Mouse (Mus musculus) limb, embryonic 14.5 days (tissue): ENCODE results near the gene Kbtbd13. TPM values are rescaled to one million over a fixed set of nuclear protein-coding genes. Genes with fewer than 3 reads are reported as not detected.

Source experiments
- ATAC-seq: fragments of 200-750 bp; cut with Nextera tagmentation; 2 replicates; pipeline ENCODE4 v1.8.0; 2017; ENCODE audit warnings: low read depth, moderate number of reproducible peaks, moderate TSS enrichment; ENCODE audit not compliant: low FRiP score
- DNase-seq: peaks from one replicate; pipeline ENCODE4 v3.0.0-alpha.2; 2015; ENCODE audit warnings: low spot score
- H3K27ac ChIP-seq: fragments of 300-500 bp; sonication (generic); replicated peaks from 2 replicates; pipeline ENCODE4 v1.5.1; 2014; ENCODE audit warnings: low read depth, mild to moderate bottlenecking, low read length, moderate library complexity, mixed read lengths
- H3K27me3 ChIP-seq: fragments of 300-500 bp; sonication (generic); 2 replicates; pipeline ENCODE4 v1.6.1; 2014; ENCODE audit warnings: low read length, mixed read lengths; ENCODE audit not compliant: control insufficient read depth, insufficient read depth
- H3K36me3 ChIP-seq: fragments of 300-500 bp; sonication (generic); 2 replicates; pipeline ENCODE4 v1.6.1; 2014; ENCODE audit warnings: mild to moderate bottlenecking, low read length, moderate library complexity, mixed read lengths; ENCODE audit not compliant: control insufficient read depth, insufficient read depth
- H3K4me1 ChIP-seq: fragments of 300-500 bp; sonication (generic); 2 replicates; pipeline ENCODE4 v1.6.1; 2014; ENCODE audit warnings: antibody characterized with exemption, low read length, mixed read lengths; ENCODE audit not compliant: control insufficient read depth, insufficient read depth
- H3K4me2 ChIP-seq: fragments of 300-500 bp; sonication (generic); replicated peaks from 2 replicates; pipeline ENCODE4 v1.6.1; 2014; ENCODE audit warnings: low read depth, mild to moderate bottlenecking, low read length, moderate library complexity; ENCODE audit not compliant: severe bottlenecking
- H3K4me3 ChIP-seq: fragments of 300-500 bp; sonication (generic); replicated peaks from 2 replicates; pipeline ENCODE4 v1.5.1; 2014; ENCODE audit warnings: low read length
- H3K9ac ChIP-seq: fragments of 300-500 bp; sonication (generic); 2 replicates; pipeline ENCODE4 v1.6.1; 2014; ENCODE audit warnings: mild to moderate bottlenecking, low read depth, low read length, moderate library complexity; ENCODE audit not compliant: severe bottlenecking
- H3K9me3 ChIP-seq: fragments of 300-500 bp; sonication (generic); 2 replicates; pipeline ENCODE4 v1.6.1; 2016; ENCODE audit warnings: low read length; ENCODE audit not compliant: control insufficient read depth
- POLR2A ChIP-seq: fragments of 200-500 bp; IDR thresholded peaks from 2 replicates; pipeline ENCODE4 v1.8.0; 2012; ENCODE audit warnings: inconsistent platforms, mild to moderate bottlenecking, moderate library complexity, borderline replicate concordance; ENCODE audit not compliant: insufficient read depth, insufficient read length; ENCODE audit errors: extremely low read depth
- WGBS: fragments of 180-500 bp; shearing (Covaris S2); extraction: QIAGEN DNeasy Blood & Tissue Kit; methylation state at CpG from one replicate; pipeline ENCODE4 v1.1.7; 2014; 5-methylcytosine and 5-hydroxymethylcytosine counted together
- polyA plus RNA-seq, 2 experiments: library from polyadenylated mRNA; depleted of rRNA in 1 of 2; stranded (reverse) in 1 of 2; unstranded in 1 of 2; fragments of >200 nt; fragmentation: Nextera tagmentation in 1 of 2; extraction: Ambion mirVana in 1 of 2; gene quantifications; 2 replicates each; pipeline versions ENCODE4 v1.2.1 to v1.2.3; 2012 to 2014

Kbtbd13 gene
- 1.3 and 1.7 TPM in 2 replicates for polyA plus RNA-seq (2012; rRNA removed)
- 1.3 and 1.5 TPM in 2 replicates for polyA plus RNA-seq (2014; fragmentation: Nextera tagmentation; extraction: Ambion mirVana)

DNA sequence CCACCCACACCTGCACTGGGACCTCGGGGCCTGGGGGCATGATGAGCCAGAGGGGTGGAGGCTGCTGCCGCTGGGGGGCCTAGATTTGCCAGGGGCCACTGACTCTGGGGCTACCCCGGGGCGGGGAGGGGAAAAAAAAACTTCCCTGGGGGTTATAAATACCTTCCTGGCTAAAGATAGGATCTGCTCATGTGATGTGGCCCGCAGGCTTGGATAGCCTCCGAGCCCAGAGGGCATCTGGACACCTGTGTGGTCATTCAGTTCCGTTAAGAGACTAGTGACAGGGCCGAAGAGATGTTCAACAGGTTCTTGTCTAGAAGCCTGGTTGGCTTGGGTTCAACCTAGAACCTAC, at the start of gene Kbtbd13:
Gene Kbtbd13, minus strand, starts transcription at position 40 of the 352 bp plus-strand sequence.
- no peak for TF ChIP-seq POLR2A
- Histone ChIP-seq H3K4me2 (peak within 1 kb of the TSS; percentile 65), H3K9ac (peak within 1 kb of the TSS; percentile 60), H3K27me3 (peaks cover 29% of the 10 kb centered on the region), H3K4me1 (no peaks in the 10 kb centered on the region), H3K9me3 (no peaks in the 10 kb centered on the region), H3K36me3 (no peaks in the 10 kb centered on the region), H3K4me3 (peak within 1 kb of the TSS; percentile 48), H3K27ac (no peak within 1 kb of the TSS)
- DNase-seq (no peak), ATAC-seq (no peak)
- WGBS, result 37% methylated on average over 7 of the region's 8 CpGs

DNA sequence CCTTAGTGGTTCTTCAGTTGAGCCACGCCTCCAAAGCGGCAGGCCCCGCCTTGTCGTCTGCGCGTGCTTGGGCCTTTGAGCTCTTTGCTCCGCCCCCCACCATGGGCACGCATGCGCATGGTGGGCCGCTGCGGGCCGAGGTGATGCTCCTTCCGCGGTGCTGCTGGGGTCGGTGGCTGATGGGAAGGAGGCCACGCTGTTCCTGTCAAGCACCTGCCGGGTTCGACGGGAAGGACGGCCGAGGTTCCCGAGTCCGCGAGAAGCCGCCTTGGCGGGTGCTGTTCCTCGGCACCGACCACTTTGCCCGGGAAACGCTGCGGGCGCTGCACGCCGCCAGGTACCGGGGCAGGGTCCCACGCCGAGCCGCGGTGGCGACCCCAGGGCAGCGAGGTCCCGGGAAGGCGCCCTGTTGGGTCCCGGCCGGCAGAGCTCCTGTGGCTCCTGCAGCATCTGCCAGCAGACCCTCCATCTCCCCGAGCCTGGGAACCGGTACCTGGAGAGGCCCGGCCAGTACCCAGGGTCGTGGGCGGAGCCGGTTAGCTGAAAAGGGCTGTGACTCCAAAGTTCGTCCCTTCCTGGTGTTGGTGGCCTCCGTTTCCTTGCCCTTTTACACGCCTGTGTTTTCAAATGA, 44.3 kb upstream of the Kbtbd13 start, which contains the start of gene Mtfmt:
Gene Mtfmt, plus strand, starts transcription at position 112 of the 631 bp plus-strand sequence.
- H3K27me3 ChIP-seq, result no peaks in the 10 kb centered on the region
- no peak within 1 kb of the TSS for H3K27ac ChIP-seq
- TF ChIP-seq POLR2A, result peak; percentile 80; the same call in 1 of the 2 replicates
- peaks cover 15% of the 10 kb centered on the region for H3K36me3 ChIP-seq
- peak within 1 kb of the TSS; percentile 77 for H3K9ac ChIP-seq
- H3K4me3 ChIP-seq, result peak within 1 kb of the TSS; percentile 89
- 1% methylated on average over 51 of the region's 54 CpGs for WGBS
- H3K4me2 ChIP-seq, result peak within 1 kb of the TSS; percentile 54
- DNase-seq (peak; percentile 93), ATAC-seq (peak; percentile 93)
- H3K4me1 ChIP-seq, result peaks cover 3% of the 10 kb centered on the region
- H3K9me3 ChIP-seq, result no peaks in the 10 kb centered on the region

DNA sequence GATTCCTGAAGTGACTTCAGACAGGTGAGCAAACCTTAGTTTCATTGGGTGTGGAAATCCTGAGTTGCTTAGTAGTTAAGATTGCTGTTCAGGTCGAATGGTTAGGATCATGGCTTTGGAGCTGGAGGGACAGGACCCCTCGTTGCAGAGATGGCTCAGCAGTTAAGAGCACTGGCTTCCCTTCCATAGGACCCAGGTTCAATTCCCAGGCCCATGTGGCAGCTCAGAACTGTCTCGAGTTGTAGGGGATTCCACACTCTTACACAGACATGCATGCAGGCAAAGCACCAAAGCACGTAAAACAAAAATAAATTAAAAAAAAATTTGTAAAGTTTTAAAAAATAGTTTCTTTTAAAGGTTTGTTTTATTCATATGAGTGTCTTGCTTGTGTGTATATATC, 43.8 kb upstream of the Kbtbd13 start:
- TF ChIP-seq POLR2A, result no peak
- Histone ChIP-seq H3K4me3 (no peak overlapping the region), H3K9me3 (no peaks in the 10 kb centered on the region), H3K9ac (no peak overlapping the region), H3K4me1 (peaks cover 3% of the 10 kb centered on the region), H3K4me2 (no peak overlapping the region), H3K27ac (no peak overlapping the region), H3K27me3 (no peaks in the 10 kb centered on the region), H3K36me3 (peaks cover 9% of the 10 kb centered on the region)
- no peak for DNase-seq
- no peak for ATAC-seq
- 73% methylated on average over 4 of the region's 4 CpGs for WGBS

DNA sequence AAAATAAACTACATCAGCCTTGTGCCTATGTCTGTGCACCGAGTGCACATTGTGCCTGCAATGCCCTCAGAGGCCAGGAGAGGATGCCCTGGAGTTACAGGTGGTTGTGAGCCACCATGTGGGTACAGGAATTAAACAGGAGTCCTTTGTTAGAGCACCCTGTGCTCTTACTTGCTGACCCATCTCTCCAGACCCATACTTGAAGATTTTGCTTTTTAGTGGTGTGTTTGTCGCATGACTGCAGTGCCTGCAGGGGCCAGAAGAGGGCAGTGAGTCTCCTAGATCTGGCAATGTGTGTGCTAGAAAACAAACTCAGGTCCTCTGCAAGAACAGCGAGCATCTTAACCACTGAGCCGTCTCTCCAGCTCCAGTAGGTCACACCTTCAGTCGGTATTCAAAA, 42.7 kb upstream of the Kbtbd13 start:
- WGBS, result 64% methylated on average over 5 of the region's 5 CpGs

DNA sequence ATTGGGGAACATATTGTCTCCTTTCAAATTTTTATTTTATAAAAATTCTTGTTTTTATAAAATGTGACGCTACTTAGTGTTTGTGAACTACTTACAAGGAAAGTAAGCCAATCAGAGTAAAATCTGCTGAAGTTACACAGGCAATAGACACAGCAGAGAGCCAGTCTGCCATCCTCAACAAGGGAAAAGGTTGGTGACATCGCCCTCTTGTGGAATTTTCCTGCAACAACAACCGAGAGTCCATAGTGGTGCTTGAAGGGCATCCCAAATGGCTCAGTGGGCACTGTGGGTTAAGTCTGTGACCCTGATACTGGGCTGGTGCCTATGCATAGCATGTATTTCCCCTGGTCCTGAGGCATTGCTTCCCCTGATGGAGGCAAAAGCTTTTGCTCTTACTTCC, 40.8 kb upstream of the Kbtbd13 start:
- no peak overlapping the region for H3K4me3 ChIP-seq
- DNase-seq, result peak; percentile 80
- H3K9ac ChIP-seq, result no peak overlapping the region
- no peak for TF ChIP-seq POLR2A
- WGBS, result 4% methylated on average over 3 of the region's 3 CpGs
- no peak overlapping the region for H3K4me2 ChIP-seq
- ATAC-seq, result no peak
- H3K27ac ChIP-seq, result no peak overlapping the region
- no peaks in the 10 kb centered on the region for H3K9me3 ChIP-seq
- peaks cover 3% of the 10 kb centered on the region for H3K4me1 ChIP-seq
- H3K27me3 ChIP-seq, result no peaks in the 10 kb centered on the region
- no peaks in the 10 kb centered on the region for H3K36me3 ChIP-seq

More for the DNA sequence above, 42.7 kb upstream of the Kbtbd13 start:
- H3K27ac ChIP-seq, result no peak overlapping the region
- ATAC-seq (no peak), DNase-seq (no peak)
- peaks cover 6% of the 10 kb centered on the region; the same call in 1 of the 2 replicates for H3K36me3 ChIP-seq
- no peaks in the 10 kb centered on the region for H3K9me3 ChIP-seq
- no peaks in the 10 kb centered on the region for H3K27me3 ChIP-seq
- no peak overlapping the region for H3K4me3 ChIP-seq
- no peak overlapping the region for H3K9ac ChIP-seq
- TF ChIP-seq POLR2A, result no peak
- peaks cover 3% of the 10 kb centered on the region for H3K4me1 ChIP-seq
- H3K4me2 ChIP-seq, result no peak overlapping the region
